Mouse (Mus musculus) cerebellum, adult 11 months (tissue): ENCODE measurements around the gene Sergef.

Experiments used
- DNase-seq: peaks from one replicate; pipeline ENCODE4 v3.0.0; 2022

Gene Sergef

DNA sequence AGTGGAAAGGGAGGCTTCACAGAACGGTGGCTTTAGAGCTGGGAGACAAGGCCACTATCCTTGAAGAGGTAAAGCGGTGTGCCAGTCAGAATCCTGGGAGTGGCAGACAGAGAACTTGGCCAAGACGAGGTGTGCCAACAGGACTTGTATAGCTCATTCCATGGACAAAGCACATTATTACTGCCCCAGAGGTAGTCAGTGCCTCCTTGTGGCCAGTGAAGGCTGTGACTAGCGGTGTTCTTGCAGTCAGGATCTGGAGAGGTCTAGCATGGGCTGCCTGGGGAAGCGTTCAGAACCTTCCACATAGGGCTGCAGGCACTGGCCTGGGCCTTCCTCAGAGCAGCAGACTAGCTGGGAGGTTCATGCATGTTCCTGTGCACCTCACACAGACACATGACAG lies 203.8 kb downstream of the Sergef start:
- no peak for DNase-seq

DNA sequence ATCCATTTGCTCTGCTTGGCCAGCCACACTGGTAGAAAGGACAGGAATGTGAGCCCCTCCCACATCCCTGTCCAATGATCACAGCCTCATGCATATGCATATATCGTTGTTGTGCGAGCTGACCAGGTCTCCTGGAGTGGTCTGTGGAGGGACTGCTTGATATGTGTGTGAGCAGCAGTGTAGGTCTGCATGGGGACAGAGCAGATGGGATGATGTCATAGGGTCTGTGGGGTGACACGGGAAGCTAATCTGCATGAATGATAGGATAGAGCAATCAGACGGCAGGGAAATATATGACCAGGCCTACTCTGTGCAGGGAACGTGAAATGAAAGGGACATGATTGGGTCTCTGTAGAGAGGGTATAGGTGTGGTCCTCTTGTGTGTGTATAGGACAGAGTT lies 205.7 kb downstream of the Sergef start:
- no peak for DNase-seq

DNA sequence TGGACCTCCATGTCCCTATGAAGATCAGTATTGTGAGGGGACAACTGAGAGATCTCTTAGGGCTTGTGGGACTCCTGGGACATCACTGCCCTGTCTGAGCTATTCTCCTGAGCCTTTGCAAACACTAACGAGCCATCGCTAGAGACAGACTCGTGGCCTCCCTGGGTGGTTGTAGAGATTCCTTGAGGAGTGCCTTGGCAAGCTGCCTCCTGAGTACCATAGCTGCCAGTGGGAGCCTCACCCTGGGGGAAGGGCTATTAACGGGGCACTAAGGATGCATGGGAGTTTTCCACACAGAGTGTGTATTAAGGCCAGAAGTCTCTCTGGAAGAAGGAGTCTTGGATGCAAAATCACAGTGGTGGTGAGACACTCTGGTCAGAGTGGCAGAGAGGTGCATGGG lies 214.6 kb downstream of the Sergef start:
- DNase-seq: no peak

- no peak for DNase-seq
Observed at GRCm38 (mm10) chr7:46423951-46424350, 215.7 kb downstream of the Sergef start.

- peak; percentile 83 for DNase-seq
Observed at GRCm38 (mm10) chr7:46422764-46423412, 216.7 kb downstream of the Sergef start.

GRCm38 (mm10) chr7:46422052-46422763 lies 217.4 kb downstream of the Sergef start:
- DNase-seq: no peak

GRCm38 (mm10) chr7:46421535-46421934 lies 218.1 kb downstream of the Sergef start:
- DNase-seq: peak; percentile 59

- no peak for DNase-seq
Observed at GRCm38 (mm10) chr7:46418102-46418622, 221.4 kb downstream of the Sergef start.

GRCm38 (mm10) chr7:46417467-46417866 lies 222.1 kb downstream of the Sergef start:
- no peak for DNase-seq

DNA sequence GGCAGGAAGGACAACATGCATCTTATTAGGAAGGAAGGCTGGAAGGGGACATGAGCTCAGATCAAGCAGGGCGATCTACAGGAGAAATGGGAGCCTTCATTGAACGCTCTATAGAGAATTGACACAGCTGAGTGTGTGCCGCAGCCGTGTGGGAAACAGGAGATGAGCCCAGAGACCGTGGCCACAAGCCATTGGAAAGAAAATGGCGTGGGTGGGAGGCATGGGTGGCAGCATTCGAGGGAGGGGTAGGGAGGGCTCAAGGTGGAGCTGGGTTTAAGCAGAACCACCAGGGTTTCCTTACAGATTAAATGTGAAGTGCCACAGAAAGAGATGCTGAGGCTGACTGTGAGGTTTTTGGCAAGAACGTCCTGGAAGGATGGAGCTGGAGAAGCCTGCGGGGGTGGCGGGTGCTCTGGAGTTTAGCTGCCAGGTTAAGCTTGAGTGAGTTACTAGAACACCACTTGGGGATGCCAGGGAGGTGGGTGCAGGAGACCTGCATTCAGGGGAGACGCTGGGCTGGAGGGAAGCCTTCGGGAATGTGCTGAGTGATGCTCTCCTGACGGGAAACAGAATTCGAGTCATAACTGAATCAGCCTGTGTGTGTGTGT lies 223.7 kb downstream of the Sergef start:
- no peak for DNase-seq

GRCm38 (mm10) chr7:46413959-46414725 lies 225.5 kb downstream of the Sergef start:
- DNase-seq: no peak

GRCm38 (mm10) chr7:46412823-46413222 lies 226.8 kb downstream of the Sergef start:
- DNase-seq: no peak

DNA sequence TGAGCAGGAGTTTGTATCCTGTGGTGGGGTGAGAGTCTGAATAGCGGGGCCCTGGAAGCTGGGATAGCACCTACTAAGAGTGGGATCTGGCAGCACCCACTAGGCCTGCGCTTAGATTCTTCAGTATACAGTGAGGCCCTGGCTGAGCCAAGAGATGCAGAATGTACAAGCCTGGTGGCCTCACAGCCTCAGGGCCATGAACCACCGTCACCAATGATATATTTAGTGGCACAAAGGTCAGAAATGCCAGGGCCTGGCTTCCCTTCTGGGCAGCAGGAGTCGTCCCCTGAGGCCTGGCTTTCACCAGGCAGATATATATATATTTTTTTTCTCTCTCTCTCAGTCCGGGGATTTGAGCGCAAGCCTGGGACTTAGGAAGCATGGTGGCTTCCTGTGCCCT lies 228.9 kb downstream of the Sergef start:
- DNase-seq: no peak

- DNase-seq: no peak
Observed at GRCm38 (mm10) chr7:46409204-46409789, 230.3 kb downstream of the Sergef start.

- DNase-seq: no peak
Observed at GRCm38 (mm10) chr7:46408606-46409005, 231.0 kb downstream of the Sergef start.

DNA sequence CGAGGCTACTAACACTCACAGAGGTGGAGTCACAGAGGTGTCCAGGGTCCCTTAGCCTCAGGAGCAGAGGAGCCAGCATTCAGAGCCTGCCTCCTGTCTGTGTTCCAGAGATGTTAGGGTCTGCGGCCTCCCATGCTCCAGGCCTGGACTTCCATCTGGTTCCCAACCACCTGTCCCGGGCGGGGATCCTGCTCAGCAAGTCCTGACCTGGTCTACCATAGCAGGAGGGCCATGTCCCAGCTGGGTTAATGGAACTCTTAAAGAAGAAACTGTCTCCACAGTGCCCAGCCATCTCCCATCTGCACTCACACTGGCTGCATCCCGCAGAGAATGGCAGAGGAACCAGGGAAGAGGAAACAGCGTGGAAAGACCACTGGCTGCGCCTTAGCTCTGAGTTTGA lies 234.9 kb downstream of the Sergef start:
- no peak for DNase-seq

DNA sequence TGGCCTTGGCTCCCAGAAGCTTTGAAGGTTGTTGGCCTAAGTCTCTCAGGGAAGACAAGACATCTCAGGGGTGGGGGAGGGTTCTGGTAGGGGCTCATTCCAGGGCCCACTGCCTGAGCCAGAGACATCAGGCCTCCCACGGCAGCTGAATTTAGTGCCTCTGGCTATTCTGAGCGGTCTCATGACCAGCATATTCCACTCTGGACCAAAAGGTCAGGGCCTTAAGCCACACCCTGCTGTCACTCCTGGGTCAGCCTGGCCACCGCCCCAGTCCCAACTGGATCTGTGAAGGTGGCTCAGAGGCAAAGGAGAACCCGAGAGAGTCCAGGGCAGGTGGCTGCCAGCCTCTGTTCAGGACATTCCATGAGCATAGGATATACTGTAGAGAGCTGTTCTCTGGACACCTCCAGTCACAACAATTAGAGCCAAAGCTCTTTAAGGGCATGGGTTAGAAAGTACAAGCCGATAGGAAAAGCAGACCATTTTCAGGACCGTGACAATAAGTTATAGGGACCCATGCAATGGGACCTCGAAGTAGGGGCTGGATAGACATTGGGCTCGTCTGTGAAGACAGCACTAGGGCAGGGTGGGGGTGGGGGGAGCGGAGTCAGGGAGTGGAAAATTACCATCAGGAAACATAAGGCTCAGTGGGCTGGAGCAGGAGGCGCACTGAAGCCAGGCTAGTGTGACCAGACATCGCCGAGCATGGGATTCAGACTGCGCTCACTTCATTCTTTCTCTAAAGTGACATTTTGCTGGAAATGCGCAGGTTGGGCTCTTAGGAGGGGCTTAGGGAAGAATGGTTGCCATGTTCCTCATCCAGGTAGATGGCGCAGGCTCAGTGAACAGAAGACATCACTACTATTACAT lies 235.8 kb downstream of the Sergef start:
- no peak for DNase-seq

DNA sequence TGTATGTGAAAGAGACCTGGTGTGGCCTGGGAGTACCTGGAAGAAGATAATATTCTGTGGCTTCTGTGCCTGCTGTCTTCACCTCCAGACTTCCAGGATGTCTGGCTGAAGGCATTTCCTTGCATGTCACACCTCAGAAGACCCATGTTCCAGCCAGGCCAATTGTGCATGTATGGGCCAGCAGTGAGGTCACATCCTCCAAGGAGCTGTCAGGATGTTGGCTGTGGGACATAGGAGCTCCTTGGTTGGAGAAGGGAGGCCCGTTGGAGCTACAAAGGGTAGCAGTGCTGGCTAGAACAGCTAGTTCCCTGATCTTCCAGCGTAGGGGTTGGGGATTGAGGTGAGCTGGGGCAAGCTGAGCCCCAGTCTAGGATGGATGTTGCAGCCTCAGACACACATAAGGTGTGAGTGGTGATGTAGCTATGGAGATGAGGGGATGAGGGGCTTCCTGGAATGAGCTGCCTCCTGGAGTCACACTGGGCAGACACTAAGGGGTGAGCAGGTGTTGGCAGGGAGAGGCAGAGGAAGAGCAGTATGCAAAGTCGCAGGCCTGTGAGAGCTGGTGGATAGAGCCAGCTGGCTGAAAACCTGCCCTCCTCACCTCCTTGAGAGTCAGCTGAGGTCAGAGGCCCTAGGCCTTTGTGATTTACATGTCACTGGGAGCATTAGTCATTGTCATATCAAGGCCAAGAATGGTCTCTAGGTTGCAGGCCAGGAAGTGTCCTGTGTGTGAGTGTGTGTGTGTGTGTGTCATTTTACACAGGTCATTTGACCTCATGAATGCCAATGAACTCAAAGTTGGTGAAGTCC lies 238.0 kb downstream of the Sergef start:
- DNase-seq: no peak

- DNase-seq: peak; percentile 37
Observed at GRCm38 (mm10) chr7:46400346-46400745, 239.3 kb downstream of the Sergef start.

- DNase-seq: peak; percentile 47
Observed at GRCm38 (mm10) chr7:46399676-46400075, 239.9 kb downstream of the Sergef start.

- peak; percentile 19 for DNase-seq
Observed at GRCm38 (mm10) chr7:46398612-46399011, 241.0 kb downstream of the Sergef start.
